Mouse (Mus musculus) c-Kit-positive CD71-negative TER-119-negative erythroid progenitor cells, embryonic 14.5 days (primary cell): Measurements from ENCODE around the gene 4930503B20Rik.

Source experiments
- DNase-seq: peaks from one replicate; pipeline ENCODE4 v3.0.0-alpha.2; 2013; ENCODE audit warnings: low read depth

4930503B20Rik gene

GRCm38 (mm10) chr3:146651217-146651616 is at the start of gene 4930503B20Rik:
Gene 4930503B20Rik, minus strand, starts transcription at chr3:146651317.
- no peak for DNase-seq

GRCm38 (mm10) chr3:146700051-146700450 is 48.9 kb upstream of the 4930503B20Rik start:
- DNase-seq = no peak

- DNase-seq = no peak
Observed at GRCm38 (mm10) chr3:146698982-146699381, 47.9 kb upstream of the 4930503B20Rik start.

- DNase-seq = no peak
Observed at GRCm38 (mm10) chr3:146692547-146692946, 41.4 kb upstream of the 4930503B20Rik start.

- DNase-seq = no peak
Observed at GRCm38 (mm10) chr3:146687121-146687725, 36.1 kb upstream of the 4930503B20Rik start.

GRCm38 (mm10) chr3:146686428-146686827 is 35.3 kb upstream of the 4930503B20Rik start:
- no peak for DNase-seq

GRCm38 (mm10) chr3:146684811-146685675 is 33.9 kb upstream of the 4930503B20Rik start, which contains the start of gene Samd13:
Gene Samd13, minus strand, starts transcription at chr3:146685592.
- DNase-seq = no peak

GRCm38 (mm10) chr3:146683095-146683494 is 32.0 kb upstream of the 4930503B20Rik start:
- no peak for DNase-seq

- no peak for DNase-seq
Observed at GRCm38 (mm10) chr3:146682140-146682651, 31.1 kb upstream of the 4930503B20Rik start.

GRCm38 (mm10) chr3:146681696-146682095 is 30.6 kb upstream of the 4930503B20Rik start:
- DNase-seq = no peak

GRCm38 (mm10) chr3:146680625-146681024 is 29.5 kb upstream of the 4930503B20Rik start:
- DNase-seq = no peak

- DNase-seq = no peak
Observed at GRCm38 (mm10) chr3:146679646-146680045, 28.5 kb upstream of the 4930503B20Rik start.

GRCm38 (mm10) chr3:146676193-146676592 is 25.1 kb upstream of the 4930503B20Rik start:
- DNase-seq = no peak

- DNase-seq = no peak
Observed at GRCm38 (mm10) chr3:146675101-146675500, 24.0 kb upstream of the 4930503B20Rik start.

GRCm38 (mm10) chr3:146671121-146671520 is 20.0 kb upstream of the 4930503B20Rik start:
- DNase-seq = no peak

GRCm38 (mm10) chr3:146661907-146662306 is 10.8 kb upstream of the 4930503B20Rik start:
- no peak for DNase-seq

GRCm38 (mm10) chr3:146661001-146661400 is 9.9 kb upstream of the 4930503B20Rik start:
- DNase-seq = no peak

- no peak for DNase-seq
Observed at GRCm38 (mm10) chr3:146659321-146659720, 8.2 kb upstream of the 4930503B20Rik start.

- no peak for DNase-seq
Observed at GRCm38 (mm10) chr3:146658061-146658639, 7.0 kb upstream of the 4930503B20Rik start.

- peak; percentile 10 for DNase-seq
Observed at GRCm38 (mm10) chr3:146657433-146657832, 6.3 kb upstream of the 4930503B20Rik start.

GRCm38 (mm10) chr3:146655111-146655577 is 4.0 kb upstream of the 4930503B20Rik start:
- peak; percentile 18 for DNase-seq

GRCm38 (mm10) chr3:146653692-146654091 is 2.6 kb upstream of the 4930503B20Rik start:
- DNase-seq = no peak
